Mouse (Mus musculus): ENCODE data around the gene Srarp. TPM values are rescaled to one million over a fixed set of nuclear protein-coding genes. Genes with fewer than 3 reads are reported as not detected.

Gene Srarp
- polyA plus RNA-seq, 1 experiment from 2014 or later = 0.39 TPM

GRCm38 (mm10) chr4:141469343-141469742 lies 33.4 kb upstream of the Srarp start:
- Histone ChIP-seq H3K27ac (ENCODE audit: low read depth, low read length) (no peak overlapping the region), H3K4me2 (ENCODE audit: low read depth, low read length) (no peak overlapping the region), H3K36me3 (ENCODE audit: control insufficient read depth, insufficient read depth, low read length) (peaks cover 92% of the 10 kb centered on the region), H3K4me1 (ENCODE audit: control insufficient read depth, insufficient read depth, low read length) (no peaks in the 10 kb centered on the region), H3K9ac (replicated peaks; ENCODE audit: low read depth, low read length) (no peak overlapping the region), H3K27me3 (ENCODE audit: control insufficient read depth, insufficient read depth, low read length) (no peaks in the 10 kb centered on the region), H3K9me3 (ENCODE audit: control insufficient read depth, low read length) (no peaks in the 10 kb centered on the region), H3K4me3 (ENCODE audit: low read depth, low read length) (no peak overlapping the region)
- WGBS = 95% methylated on average over 9 of the region's 9 CpGs
- no peak for ATAC-seq (ENCODE audit: low read depth)

GRCm38 (mm10) chr4:141468576-141468975 lies 32.7 kb upstream of the Srarp start:
- Histone ChIP-seq H3K4me2 (ENCODE audit: low read depth, low read length) (no peak overlapping the region), H3K27me3 (ENCODE audit: control insufficient read depth, insufficient read depth, low read length) (no peaks in the 10 kb centered on the region), H3K9ac (replicated peaks; ENCODE audit: low read depth, low read length) (no peak overlapping the region), H3K4me3 (ENCODE audit: low read depth, low read length) (no peak overlapping the region), H3K9me3 (ENCODE audit: control insufficient read depth, low read length) (no peaks in the 10 kb centered on the region), H3K27ac (ENCODE audit: low read depth, low read length) (no peak overlapping the region), H3K4me1 (ENCODE audit: control insufficient read depth, insufficient read depth, low read length) (no peaks in the 10 kb centered on the region), H3K36me3 (ENCODE audit: control insufficient read depth, insufficient read depth, low read length) (peaks cover 90% of the 10 kb centered on the region)
- no peak for ATAC-seq (ENCODE audit: low read depth)
- WGBS = 62% methylated on average over 10 of the region's 10 CpGs

GRCm38 (mm10) chr4:141467581-141467927 lies 31.6 kb upstream of the Srarp start:
- H3K4me3 ChIP-seq (ENCODE audit: low read depth, low read length) = no peak overlapping the region
- H3K4me1 ChIP-seq (ENCODE audit: control insufficient read depth, insufficient read depth, low read length) = no peaks in the 10 kb centered on the region
- H3K9me3 ChIP-seq (ENCODE audit: control insufficient read depth, low read length) = no peaks in the 10 kb centered on the region
- no peak overlapping the region for H3K4me2 ChIP-seq (ENCODE audit: low read depth, low read length)
- WGBS = 82% methylated on average over 6 of the region's 6 CpGs
- no peak overlapping the region for H3K27ac ChIP-seq (ENCODE audit: low read depth, low read length)
- no peak for ATAC-seq (ENCODE audit: low read depth)
- H3K27me3 ChIP-seq (ENCODE audit: control insufficient read depth, insufficient read depth, low read length) = no peaks in the 10 kb centered on the region
- peaks cover 86% of the 10 kb centered on the region for H3K36me3 ChIP-seq (ENCODE audit: control insufficient read depth, insufficient read depth, low read length)
- no peak overlapping the region for H3K9ac ChIP-seq (replicated peaks; ENCODE audit: low read depth, low read length)

- WGBS = 85% methylated on average over 15 of the region's 15 CpGs
- Histone ChIP-seq H3K27ac (ENCODE audit: low read depth, low read length) (no peak overlapping the region), H3K9me3 (ENCODE audit: control insufficient read depth, low read length) (no peaks in the 10 kb centered on the region), H3K27me3 (ENCODE audit: control insufficient read depth, insufficient read depth, low read length) (no peaks in the 10 kb centered on the region), H3K4me3 (ENCODE audit: low read depth, low read length) (no peak overlapping the region), H3K4me2 (ENCODE audit: low read depth, low read length) (no peak overlapping the region), H3K4me1 (ENCODE audit: control insufficient read depth, insufficient read depth, low read length) (no peaks in the 10 kb centered on the region), H3K36me3 (ENCODE audit: control insufficient read depth, insufficient read depth, low read length) (peaks cover 81% of the 10 kb centered on the region), H3K9ac (replicated peaks; ENCODE audit: low read depth, low read length) (no peak overlapping the region)
- ATAC-seq (ENCODE audit: low read depth) = no peak
Observed at GRCm38 (mm10) chr4:141466844-141467580, 31.1 kb upstream of the Srarp start.

GRCm38 (mm10) chr4:141466289-141466795 lies 30.4 kb upstream of the Srarp start:
- Histone ChIP-seq H3K36me3 (ENCODE audit: control insufficient read depth, insufficient read depth, low read length) (peaks cover 79% of the 10 kb centered on the region), H3K9ac (replicated peaks; ENCODE audit: low read depth, low read length) (no peak overlapping the region), H3K27ac (ENCODE audit: low read depth, low read length) (no peak overlapping the region), H3K4me2 (ENCODE audit: low read depth, low read length) (no peak overlapping the region), H3K27me3 (ENCODE audit: control insufficient read depth, insufficient read depth, low read length) (no peaks in the 10 kb centered on the region), H3K9me3 (ENCODE audit: control insufficient read depth, low read length) (no peaks in the 10 kb centered on the region), H3K4me3 (ENCODE audit: low read depth, low read length) (no peak overlapping the region), H3K4me1 (ENCODE audit: control insufficient read depth, insufficient read depth, low read length) (no peaks in the 10 kb centered on the region)
- 93% methylated on average over 16 of the region's 16 CpGs for WGBS
- no peak for ATAC-seq (ENCODE audit: low read depth)

GRCm38 (mm10) chr4:141465512-141466288 lies 29.8 kb upstream of the Srarp start:
- no peak for ATAC-seq (ENCODE audit: low read depth)
- no peaks in the 10 kb centered on the region for H3K27me3 ChIP-seq (ENCODE audit: control insufficient read depth, insufficient read depth, low read length)

GRCm38 (mm10) chr4:141464722-141465121 lies 28.8 kb upstream of the Srarp start:
- no peak overlapping the region for H3K4me3 ChIP-seq (ENCODE audit: low read depth, low read length)
- H3K27ac ChIP-seq (ENCODE audit: low read depth, low read length) = no peak overlapping the region

More at GRCm38 (mm10) chr4:141465512-141466288, 29.8 kb upstream of the Srarp start:
- WGBS = 92% methylated on average over 32 of the region's 34 CpGs
- Histone ChIP-seq H3K4me3 (ENCODE audit: low read depth, low read length) (no peak overlapping the region), H3K4me1 (ENCODE audit: control insufficient read depth, insufficient read depth, low read length) (no peaks in the 10 kb centered on the region), H3K4me2 (ENCODE audit: low read depth, low read length) (no peak overlapping the region), H3K27ac (ENCODE audit: low read depth, low read length) (no peak overlapping the region), H3K36me3 (ENCODE audit: control insufficient read depth, insufficient read depth, low read length) (peaks cover 74% of the 10 kb centered on the region), H3K9me3 (ENCODE audit: control insufficient read depth, low read length) (no peaks in the 10 kb centered on the region), H3K9ac (replicated peaks; ENCODE audit: low read depth, low read length) (no peak overlapping the region)

GRCm38 (mm10) chr4:141463472-141463871 lies 27.6 kb upstream of the Srarp start:
- WGBS = 89% methylated on average over 14 of the region's 14 CpGs
- Histone ChIP-seq H3K27me3 (ENCODE audit: control insufficient read depth, insufficient read depth, low read length) (no peaks in the 10 kb centered on the region), H3K9me3 (ENCODE audit: control insufficient read depth, low read length) (no peaks in the 10 kb centered on the region), H3K9ac (replicated peaks; ENCODE audit: low read depth, low read length) (no peak overlapping the region), H3K4me3 (ENCODE audit: low read depth, low read length) (no peak overlapping the region), H3K4me1 (ENCODE audit: control insufficient read depth, insufficient read depth, low read length) (no peaks in the 10 kb centered on the region), H3K4me2 (ENCODE audit: low read depth, low read length) (no peak overlapping the region), H3K27ac (ENCODE audit: low read depth, low read length) (no peak overlapping the region), H3K36me3 (ENCODE audit: control insufficient read depth, insufficient read depth, low read length) (peaks cover 52% of the 10 kb centered on the region)
- no peak for ATAC-seq (ENCODE audit: low read depth)

More at GRCm38 (mm10) chr4:141464722-141465121, 28.8 kb upstream of the Srarp start:
- H3K9ac ChIP-seq (replicated peaks; ENCODE audit: low read depth, low read length) = no peak overlapping the region
- H3K36me3 ChIP-seq (ENCODE audit: control insufficient read depth, insufficient read depth, low read length) = peaks cover 64% of the 10 kb centered on the region
- H3K27me3 ChIP-seq (ENCODE audit: control insufficient read depth, insufficient read depth, low read length) = no peaks in the 10 kb centered on the region
- no peaks in the 10 kb centered on the region for H3K4me1 ChIP-seq (ENCODE audit: control insufficient read depth, insufficient read depth, low read length)
- no peak overlapping the region for H3K4me2 ChIP-seq (ENCODE audit: low read depth, low read length)
- no peak for ATAC-seq (ENCODE audit: low read depth)
- 80% methylated on average over 16 of the region's 16 CpGs for WGBS
- no peaks in the 10 kb centered on the region for H3K9me3 ChIP-seq (ENCODE audit: control insufficient read depth, low read length)

GRCm38 (mm10) chr4:141461576-141461975 lies 25.7 kb upstream of the Srarp start:
- Histone ChIP-seq H3K36me3 (ENCODE audit: control insufficient read depth, insufficient read depth, low read length) (peaks cover 39% of the 10 kb centered on the region), H3K27me3 (ENCODE audit: control insufficient read depth, insufficient read depth, low read length) (no peaks in the 10 kb centered on the region), H3K27ac (ENCODE audit: low read depth, low read length) (no peak overlapping the region), H3K4me3 (ENCODE audit: low read depth, low read length) (no peak overlapping the region), H3K4me1 (ENCODE audit: control insufficient read depth, insufficient read depth, low read length) (0 out of 2 replicates have a peak, but pooled peaks cover 4% of the 10 kb centered on the region), H3K4me2 (ENCODE audit: low read depth, low read length) (no peak overlapping the region), H3K9me3 (ENCODE audit: control insufficient read depth, low read length) (no peaks in the 10 kb centered on the region), H3K9ac (replicated peaks; ENCODE audit: low read depth, low read length) (no peak overlapping the region)
- WGBS = 89% methylated on average over 12 of the region's 12 CpGs
- no peak for ATAC-seq (ENCODE audit: low read depth)
